Mouse (Mus musculus) cerebellum, adult 2 months (tissue): ENCODE results near the gene Grap.

Experiments used
- CTCF ChIP-seq: fragments of 200-500 bp; IDR thresholded peaks from 2 replicates; pipeline ENCODE4 v1.5.1; 2011; ENCODE audit warnings: low read depth, mild to moderate bottlenecking, control low read depth, low read length, moderate library complexity, borderline replicate concordance; ENCODE audit not compliant: insufficient read depth
- POLR2A ChIP-seq: fragments of 200-500 bp; IDR thresholded peaks from 2 replicates; pipeline ENCODE4 v1.6.1; 2011; ENCODE audit warnings: low read length, control low read depth, borderline replicate concordance; ENCODE audit not compliant: insufficient read depth

- TF ChIP-seq POLR2A (no peak), CTCF (no peak)
These were observed 34.5 kb downstream of the Grap start for GRCm38 (mm10) chr11:61687595-61687994.
